ENCODE assay signal across 25 mouse cellular contexts in the genomic region with DNA sequence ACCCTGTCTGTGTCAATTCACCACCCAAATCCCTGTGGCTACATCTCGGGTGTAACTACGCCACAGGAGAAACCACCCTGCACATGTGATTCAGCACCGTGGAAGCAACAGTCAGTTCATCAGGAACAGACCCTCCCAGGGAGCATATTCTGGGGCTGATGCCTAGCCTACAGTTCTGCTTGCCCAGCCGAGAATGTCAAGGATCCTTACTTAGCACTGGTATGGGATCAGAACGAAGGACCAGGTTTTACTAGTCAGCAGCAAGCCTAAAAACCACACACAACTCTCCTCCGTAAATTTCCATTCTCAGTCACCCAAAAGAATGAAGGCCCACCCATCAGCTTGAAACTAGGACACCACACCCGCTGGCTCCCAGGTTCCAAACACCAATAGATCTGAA. TPM values are rescaled to one million over a fixed set of nuclear protein-coding genes. Genes with fewer than 3 reads are reported as not detected.
A peak's percentile ranks its signal among the peaks of the same experiment; 100 is the strongest.
DNase-seq lines count a peak whose midpoint lies in the region; ATAC-seq and TF ChIP-seq lines count a peak whose summit lies in the region.
"Had no signal": no experiment of that assay in that cellular context is flagged by ENCODE, and none has a peak within 500 bp of the region (broad histone marks: within the 10 kb centered on the region; RNA-seq: fewer than 3 reads in every experiment).

No protein-coding gene starts in this region.

- H3K9ac ChIP-seq in liver, embryonic 13.5 days, result peak overlapping the region; percentile 18; the same call in 1 of the 2 replicates
- peak overlapping the region; percentile 23; the same call in 1 of the 2 replicates for H3K9ac ChIP-seq in liver, embryonic 14.5 days (replicated peaks)
- no peak overlapping the region for H3K9ac ChIP-seq in forebrain, postnatal 0 days
- H3K9ac ChIP-seq: embryonic facial prominence, embryonic 12.5 days; forebrain, embryonic 13.5 days; heart, embryonic 12.5 days had no signal

- 61% methylated on average over 7 of the region's 7 CpGs for WGBS in liver, embryonic 13.5 days (ENCODE audit: insufficient replicate concordance)
- 65% methylated on average over 7 of the region's 7 CpGs for WGBS in liver, embryonic 14.5 days (ENCODE audit: insufficient replicate concordance)
- 87% methylated on average over 7 of the region's 7 CpGs for WGBS in forebrain, postnatal 0 days

- no peak for TF ChIP-seq POLR2A in myocyte (IDR thresholded peaks at IDR 0.05; ENCODE audit: insufficient read length, low read depth)

- H3K79me2 ChIP-seq in myocyte (ENCODE audit: control insufficient read depth, insufficient read depth), result peaks cover 100% of the 10 kb centered on the region

- peak overlapping the region; percentile 65 for H3K27ac ChIP-seq in liver, embryonic 13.5 days
- peak overlapping the region; percentile 27 for H3K27ac ChIP-seq in liver, embryonic 14.5 days
- H3K27ac ChIP-seq in forebrain, postnatal 0 days (ENCODE audit: low read depth, low read length), result no peak overlapping the region
- H3K27ac ChIP-seq: embryonic facial prominence, embryonic 12.5 days; forebrain, embryonic 13.5 days; heart, adult 2 months; hindbrain, postnatal 0 days had no signal

- ATAC-seq in erythroblast, adult 5-6 weeks (replicated peaks; ENCODE audit: low FRiP score, poor library complexity, severe bottlenecking), result no peak
- ATAC-seq in liver, embryonic 13.5 days (ENCODE audit: low read depth), result no peak
- no peak for ATAC-seq in liver, embryonic 14.5 days (ENCODE audit: insufficient read depth)
- ATAC-seq in forebrain, postnatal 0 days, result no peak
- ATAC-seq in frontal cortex, adult (ENCODE audit: low TSS enrichment), result no peak
- ATAC-seq: forebrain, embryonic 13.5 days; hindbrain, postnatal 0 days had no signal

- no peak for TF ChIP-seq EP300 in liver, embryonic 14.5 days (IDR thresholded peaks at IDR 0.05; ENCODE audit: low read depth)

- H3K4me2 ChIP-seq in liver, embryonic 13.5 days, result peak overlapping the region; percentile 29
- peak overlapping the region; percentile 38; the same call in 1 of the 2 replicates for H3K4me2 ChIP-seq in liver, embryonic 14.5 days (ENCODE audit: low read depth)
- H3K4me2 ChIP-seq in myocyte (ENCODE audit: low read depth), result peak overlapping the region; percentile 3
- H3K4me2 ChIP-seq in forebrain, postnatal 0 days (ENCODE audit: low read depth), result no peak overlapping the region
- H3K4me2 ChIP-seq: embryonic facial prominence, embryonic 12.5 days; forebrain, embryonic 13.5 days; heart, embryonic 12.5 days had no signal

- H3K4me1 ChIP-seq in erythroblast, embryonic 14.5 days (ENCODE audit: control insufficient read depth), result peaks cover 88% of the 10 kb centered on the region
- H3K4me1 ChIP-seq in liver, embryonic 13.5 days (replicated peaks), result peaks cover 93% of the 10 kb centered on the region
- peaks cover 58 to 66% of the 10 kb centered on the region in 2 experiments for H3K4me1 ChIP-seq in liver, embryonic 14.5 days (replicated peaks; ENCODE audit: control insufficient read depth in 2 of 2, insufficient read depth in 2 of 2, low read length in 1 of 2)
- peaks cover 11% of the 10 kb centered on the region for H3K4me1 ChIP-seq in forebrain, postnatal 0 days (ENCODE audit: insufficient read depth)

- H3K4me3 ChIP-seq in erythroblast, embryonic 14.5 days (replicated peaks), result peak overlapping the region; percentile 31
- peak overlapping the region; percentile 19 for H3K4me3 ChIP-seq in liver, embryonic 13.5 days (replicated peaks)
- H3K4me3 ChIP-seq in liver, embryonic 14.5 days (ENCODE audit: insufficient read depth in 1 of 2, low read depth in 2 of 2, low read length in 2 of 2), result no peak overlapping the region
- H3K4me3 ChIP-seq in myocyte, result no peak overlapping the region
- no peak overlapping the region for H3K4me3 ChIP-seq in forebrain, postnatal 0 days (ENCODE audit: low read depth, low read length)
- H3K4me3 ChIP-seq: embryonic facial prominence, embryonic 12.5 days; forebrain, embryonic 13.5 days; heart, adult 2 months; heart, embryonic 12.5 days had no signal

- H3K36me3 ChIP-seq in erythroblast, embryonic 14.5 days (ENCODE audit: control insufficient read depth), result peaks cover 98% of the 10 kb centered on the region
- peaks cover 67% of the 10 kb centered on the region for H3K36me3 ChIP-seq in liver, embryonic 13.5 days
- peaks cover 27% of the 10 kb centered on the region for H3K36me3 ChIP-seq in liver, embryonic 14.5 days (replicated peaks; ENCODE audit: control insufficient read depth, insufficient read depth, low read depth)
- H3K36me3 ChIP-seq in myocyte (ENCODE audit: control insufficient read depth, insufficient read depth), result no peaks in the 10 kb centered on the region
- no peaks in the 10 kb centered on the region for H3K36me3 ChIP-seq in forebrain, postnatal 0 days (ENCODE audit: insufficient read depth)
- H3K36me3 ChIP-seq: embryonic facial prominence, embryonic 12.5 days; heart, embryonic 12.5 days had no signal

- H3K9me3 ChIP-seq in erythroblast, embryonic 14.5 days (ENCODE audit: control insufficient read depth, low read length), result no peaks in the 10 kb centered on the region
- no peaks in the 10 kb centered on the region for H3K9me3 ChIP-seq in liver, embryonic 13.5 days (replicated peaks)
- no peaks in the 10 kb centered on the region for H3K9me3 ChIP-seq in liver, embryonic 14.5 days (ENCODE audit: control insufficient read depth, low read length)
- H3K9me3 ChIP-seq in forebrain, postnatal 0 days (ENCODE audit: low read length), result no peaks in the 10 kb centered on the region
- H3K9me3 ChIP-seq: embryonic facial prominence, embryonic 12.5 days; forebrain, embryonic 13.5 days; heart, embryonic 12.5 days had no signal

- no peak overlapping the region for H3ac ChIP-seq in myocyte (ENCODE audit: control insufficient read depth, insufficient read length)

- no peak for TF ChIP-seq CTCF in liver, embryonic 14.5 days (IDR thresholded peaks at IDR 0.05; ENCODE audit: low read depth)
- no peak for TF ChIP-seq CTCF in forebrain, postnatal 0 days (IDR thresholded peaks at IDR 0.05; ENCODE audit: low read depth)

- H3K27me3 ChIP-seq in erythroblast, embryonic 14.5 days (ENCODE audit: control insufficient read depth), result no peaks in the 10 kb centered on the region
- H3K27me3 ChIP-seq in liver, embryonic 13.5 days, result no peaks in the 10 kb centered on the region
- H3K27me3 ChIP-seq in liver, embryonic 14.5 days (ENCODE audit: control insufficient read depth, insufficient read depth, low read length), result no peaks in the 10 kb centered on the region
- no peaks in the 10 kb centered on the region for H3K27me3 ChIP-seq in myocyte (ENCODE audit: control insufficient read depth, insufficient read depth, insufficient read length)
- H3K27me3 ChIP-seq in forebrain, postnatal 0 days (ENCODE audit: insufficient read depth, low read length), result no peaks in the 10 kb centered on the region
- H3K27me3 ChIP-seq: embryonic facial prominence, embryonic 12.5 days; forebrain, embryonic 13.5 days; heart, embryonic 12.5 days had no signal

- no peak for DNase-seq in liver, embryonic 13.5 days
- DNase-seq in liver, result no peak
- no peak for DNase-seq in liver, embryonic 14.5 days (ENCODE audit: low read depth in 3 of 3, low spot score in 3 of 3)
- DNase-seq in forebrain, postnatal 0 days, result no peak
- DNase-seq: adrenal gland, postnatal 10 days; cerebellum, adult 11-12 months; cerebellum, adult 9-10 months; cerebellum, postnatal 25 days; gastrocnemius, postnatal 10 days; heart, adult 2 months; heart, postnatal 36 days had no signal

TF ChIP-seq in myocyte, 11 proteins besides CTCF, POLR2A, EP300 and RAD21:
- no peak for TF ChIP-seq SRF (IDR thresholded peaks at IDR 0.05; ENCODE audit: control insufficient read depth, insufficient read length, low read depth)
TF ChIP-seq in myocyte: peak in this region for 0.

RNA-seq across cellular contexts. Expression of a gene that starts 51.1 kb away (rescaled TPM):
- not detected in 2 replicates for polyA plus RNA-seq in erythroblast, embryonic 14.5 days (2012)
- total RNA-seq in erythroblast, adult 5-6 weeks (2015; ENCODE audit: low replicate concordance), result not detected in 2 replicates
- total RNA-seq in erythroblast, adult 5-6 weeks (2017; ENCODE audit: low replicate concordance), result not detected in 2 replicates
- not detected in 2 replicates for polyA plus RNA-seq in liver, embryonic 13.5 days (2015; fragmentation: Nextera tagmentation; extraction: Ambion mirVana)
- 0.07 TPM in 1 of 2 replicates, not detected in the other for polyA plus RNA-seq in liver, embryonic 14.5 days (2012; rRNA removed)
- not detected in 2 replicates for polyA plus RNA-seq in liver, embryonic 14.5 days (2014; fragmentation: Nextera tagmentation; extraction: Ambion mirVana)
- polyA plus RNA-seq in myocyte (2012; fragmentation: generic; extraction: Trizol), result 0.16 TPM
- total RNA-seq in forebrain, postnatal 0 days (2014; rRNA removed), result not detected in 2 replicates
- not detected in 2 replicates for polyA plus RNA-seq in forebrain, postnatal 0 days (2015; fragmentation: Nextera tagmentation; extraction: Ambion mirVana)
- total RNA-seq: adrenal gland, postnatal 10 days; ES-E14; gastrocnemius, postnatal 10 days; heart, adult 2 months; heart, postnatal 36 days; hindbrain, postnatal 0 days had no signal
- polyA plus RNA-seq: C2C12; cortical plate, adult 2 months; embryonic facial prominence, embryonic 12.5 days; forebrain, embryonic 13.5 days; heart, embryonic 12.5 days; heart, postnatal 0 days; hindbrain, embryonic 11.5 days; hindbrain, postnatal 0 days; intestine, embryonic 14.5 days had no signal

RNA-seq across cellular contexts. Expression of a gene that starts 59.7 kb away (rescaled TPM):
- polyA plus RNA-seq in erythroblast, embryonic 14.5 days (2012), result 30.7 and 31.2 TPM in 2 replicates
- total RNA-seq in erythroblast, adult 5-6 weeks (2015; ENCODE audit: low replicate concordance), result 106 and 129 TPM in 2 replicates
- total RNA-seq in erythroblast, adult 5-6 weeks (2017; ENCODE audit: low replicate concordance), result 184 and 218 TPM in 2 replicates
- 62.4 and 67.1 TPM in 2 replicates for polyA plus RNA-seq in liver, embryonic 13.5 days (2015; fragmentation: Nextera tagmentation; extraction: Ambion mirVana)
- 31.2 and 38.7 TPM in 2 replicates for polyA plus RNA-seq in liver, embryonic 14.5 days (2012; rRNA removed)
- polyA plus RNA-seq in liver, embryonic 14.5 days (2014; fragmentation: Nextera tagmentation; extraction: Ambion mirVana), result 30.8 and 31.3 TPM in 2 replicates
- 110 TPM for polyA plus RNA-seq in myocyte (2012; fragmentation: generic; extraction: Trizol)
- 144 and 155 TPM in 2 replicates for total RNA-seq in forebrain, postnatal 0 days (2014; rRNA removed)
- 135 and 142 TPM in 2 replicates for polyA plus RNA-seq in forebrain, postnatal 0 days (2015; fragmentation: Nextera tagmentation; extraction: Ambion mirVana)

Comparison
In these comparisons a context has a peak if more than half of its experiments do, and no peak if none do; other contexts are left out.
1. H3K4me3 ChIP-seq: peak in erythroblast, embryonic 14.5 days (single experiment) and liver, embryonic 13.5 days (single experiment); none in liver, embryonic 14.5 days (0 of 2), myocyte (single experiment) and forebrain, postnatal 0 days (single experiment).